Mouse (Mus musculus): ENCODE data around the gene Ddx27. TPM values are rescaled to one million over a fixed set of nuclear protein-coding genes. Genes with fewer than 3 reads are reported as not detected.
A peak's percentile ranks its signal among the peaks of the same experiment; 100 is the strongest.
"Not testable (repeated sequence)": the region's sequence is repeated elsewhere in the genome, so short reads cannot be mapped to it uniquely, and the experiment has no call there.

Gene Ddx27
- 80.0 to 90.5 TPM (median 85.6 TPM) in 3 replicates for total RNA-seq (2017)

DNA sequence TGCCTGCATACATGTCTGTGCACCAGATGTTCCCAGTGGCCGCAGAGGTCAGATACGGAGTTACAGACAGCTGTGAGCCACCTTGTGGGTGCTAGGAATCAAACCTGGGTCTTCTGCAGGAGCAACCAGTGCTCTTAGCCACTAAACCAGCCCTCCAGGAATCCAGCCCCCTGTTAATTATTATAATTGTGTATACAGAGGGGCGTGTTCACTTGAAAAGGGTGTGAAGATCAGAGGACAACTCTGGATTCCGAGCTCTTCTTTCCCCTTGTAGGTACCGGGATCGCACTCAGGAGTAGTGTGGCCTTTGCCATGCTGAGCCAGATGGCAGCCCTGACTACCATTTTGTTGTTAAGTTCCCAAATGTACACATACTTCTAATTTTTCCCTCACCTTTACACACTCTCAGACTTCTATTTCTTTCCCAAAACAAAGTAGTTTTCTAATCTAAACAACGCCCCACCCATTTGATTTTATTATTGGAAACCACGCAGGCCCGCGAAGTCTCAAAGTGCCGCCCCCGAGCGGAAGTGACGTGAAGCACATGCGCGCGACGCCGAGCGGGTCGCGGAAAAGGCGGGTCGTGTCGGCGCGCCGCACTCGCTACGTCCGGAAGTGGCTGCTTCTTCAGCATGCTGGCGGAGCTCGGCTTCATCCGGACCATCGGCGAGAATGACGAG, at the start of gene Ddx27:
Ddx27 (plus strand) TSS at position 492 of the 680 bp plus-strand sequence.
- ATAC-seq (replicated peaks; ENCODE audit: insufficient number of reproducible peaks, low FRiP score, low TSS enrichment, poor library complexity, severe bottlenecking), result peak; percentile 89

DNA sequence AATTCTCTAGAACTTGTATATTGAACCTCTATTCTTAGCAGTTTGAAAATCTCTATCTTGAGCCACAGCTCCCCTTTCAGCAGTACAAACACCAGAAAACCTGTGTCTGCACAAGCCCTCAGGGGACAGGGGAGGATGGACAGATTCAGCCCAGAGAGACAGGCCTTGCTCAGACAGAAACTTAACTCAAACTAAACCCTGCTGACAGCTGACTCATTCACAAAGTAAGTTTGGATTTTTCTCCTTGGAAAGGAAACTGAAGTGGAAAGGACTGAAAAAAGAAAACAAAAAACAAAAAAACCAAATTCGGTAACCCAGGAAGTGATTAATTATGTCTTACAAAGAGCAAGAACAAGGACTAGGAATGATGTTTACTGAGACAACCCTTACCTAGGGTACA, 41.8 kb upstream of the Ddx27 start:
- ATAC-seq (replicated peaks; ENCODE audit: insufficient number of reproducible peaks, low FRiP score, low TSS enrichment, poor library complexity, severe bottlenecking), result no peak

DNA sequence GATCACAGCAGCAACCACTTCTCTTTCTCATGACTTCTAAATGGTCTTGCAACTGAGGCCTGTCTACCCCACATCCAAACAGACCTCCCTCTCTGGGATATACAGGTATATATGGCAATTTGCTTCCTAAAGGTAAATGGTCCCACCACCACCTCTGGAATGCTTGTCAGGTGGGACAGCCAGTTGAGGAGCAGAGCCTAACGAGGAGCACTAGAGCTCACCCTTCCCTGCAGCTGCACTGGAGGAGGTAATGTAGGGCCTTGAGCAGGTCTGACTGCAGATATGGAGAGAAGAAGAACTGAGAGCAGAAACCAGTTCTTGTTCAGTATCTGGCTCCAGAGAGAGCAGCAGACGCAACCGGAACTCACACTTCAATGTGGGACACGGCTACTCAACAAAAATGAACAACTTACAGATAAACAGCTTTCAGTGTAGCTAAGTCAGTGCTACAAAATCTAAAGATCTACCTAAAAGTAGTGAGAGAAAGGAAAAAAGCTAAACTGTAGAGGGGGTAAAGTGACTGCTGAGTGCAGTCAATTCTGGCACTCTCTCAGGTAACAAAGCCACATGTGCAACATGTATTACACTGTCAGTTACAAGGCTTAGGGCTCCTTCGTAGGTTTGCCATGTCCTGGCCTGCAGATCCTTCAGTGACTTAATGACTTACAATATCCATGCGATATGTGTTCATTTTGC, 40.7 kb upstream of the Ddx27 start:
- ATAC-seq (replicated peaks; ENCODE audit: insufficient number of reproducible peaks, low FRiP score, low TSS enrichment, poor library complexity, severe bottlenecking), result 0 out of 2 replicates have a peak, but pooled peaks have one; percentile 20

DNA sequence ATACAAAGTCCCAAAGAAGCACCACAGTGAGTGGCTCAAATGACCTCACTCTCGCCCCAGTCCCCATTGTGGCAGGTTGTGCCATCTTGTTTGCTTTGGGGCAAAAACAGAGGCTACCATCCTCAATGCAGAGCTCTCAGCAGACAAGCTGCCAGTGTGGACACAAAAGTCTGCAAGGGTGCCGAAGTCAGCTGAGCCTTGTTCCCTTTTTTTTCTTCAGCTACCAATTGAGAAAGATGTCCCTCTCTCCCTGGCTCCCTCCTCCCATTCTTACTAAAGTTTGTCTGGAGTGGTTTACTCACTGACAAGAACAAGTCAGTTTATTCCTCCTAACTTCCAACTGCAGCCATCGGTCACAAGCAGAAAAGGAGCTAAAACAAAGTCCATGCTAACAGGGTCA, 38.6 kb upstream of the Ddx27 start:
- ATAC-seq (replicated peaks; ENCODE audit: insufficient number of reproducible peaks, low FRiP score, low TSS enrichment, poor library complexity, severe bottlenecking), result peak; percentile 79

DNA sequence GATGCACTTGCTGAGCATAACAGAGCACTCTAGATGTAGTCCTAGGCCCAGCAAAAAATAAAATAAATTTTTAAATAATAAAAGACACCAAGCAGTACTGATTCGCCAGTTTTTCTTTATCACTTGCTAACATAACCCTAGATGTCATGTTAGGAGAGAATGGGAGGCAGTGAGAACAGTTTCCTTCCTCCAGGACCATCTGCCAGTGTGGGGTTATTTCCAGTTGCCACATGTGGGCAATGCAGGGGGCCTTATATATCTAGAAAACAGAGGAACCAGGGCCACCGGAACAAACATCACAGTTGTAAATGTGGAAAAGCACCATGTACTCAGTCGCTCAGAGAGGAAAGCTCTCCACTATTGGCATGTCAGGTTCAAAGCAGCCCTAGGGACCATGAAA, 37.5 kb upstream of the Ddx27 start:
- ATAC-seq (replicated peaks; ENCODE audit: insufficient number of reproducible peaks, low FRiP score, low TSS enrichment, poor library complexity, severe bottlenecking), result no peak

DNA sequence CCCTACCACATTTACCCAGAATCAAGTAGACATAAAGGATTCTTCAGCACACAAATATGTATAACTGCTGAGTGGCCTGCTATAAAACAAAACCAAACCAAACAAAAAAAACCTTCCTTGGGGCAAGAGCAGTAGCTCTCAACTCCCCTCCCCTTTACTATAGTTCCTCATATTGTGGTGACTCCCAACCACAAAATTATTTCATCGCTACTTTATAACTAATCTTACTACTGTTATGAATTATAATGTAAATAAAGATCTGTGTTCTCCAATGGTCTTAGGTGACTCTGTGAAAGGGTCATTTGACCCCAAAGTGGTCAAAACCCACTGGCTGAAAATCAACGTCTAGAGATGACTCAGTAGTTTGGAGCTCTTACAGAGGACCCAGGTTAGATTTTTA, 34.8 kb upstream of the Ddx27 start:
- ATAC-seq (replicated peaks; ENCODE audit: insufficient number of reproducible peaks, low FRiP score, low TSS enrichment, poor library complexity, severe bottlenecking), result peak; percentile 72

DNA sequence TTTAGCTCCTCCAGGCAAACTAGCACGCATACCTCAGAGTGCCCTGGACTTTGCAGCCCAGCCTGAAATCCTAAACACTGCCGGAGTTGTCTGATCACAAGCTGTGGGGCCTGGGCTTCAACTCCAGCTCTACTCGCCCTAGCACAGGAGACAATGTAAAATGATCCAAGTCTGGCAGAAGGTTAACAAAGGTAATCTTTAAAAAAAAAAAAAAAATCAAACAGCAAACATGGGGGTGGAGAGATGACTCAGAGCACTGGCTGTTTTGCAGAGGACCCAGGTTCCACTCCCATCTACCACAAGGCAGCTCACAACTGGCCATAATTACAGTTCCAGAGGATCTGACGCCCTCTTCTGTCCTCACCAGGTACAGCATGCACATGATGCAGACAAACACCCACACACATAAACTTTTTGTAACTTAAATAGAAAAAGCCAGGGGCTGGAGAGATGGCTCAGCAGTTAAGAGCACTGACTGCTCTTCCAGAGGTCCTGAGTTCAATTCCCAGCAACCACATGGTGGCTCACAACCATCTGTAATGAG, 31.6 kb upstream of the Ddx27 start:
- ATAC-seq (replicated peaks; ENCODE audit: insufficient number of reproducible peaks, low FRiP score, low TSS enrichment, poor library complexity, severe bottlenecking), result no peak

DNA sequence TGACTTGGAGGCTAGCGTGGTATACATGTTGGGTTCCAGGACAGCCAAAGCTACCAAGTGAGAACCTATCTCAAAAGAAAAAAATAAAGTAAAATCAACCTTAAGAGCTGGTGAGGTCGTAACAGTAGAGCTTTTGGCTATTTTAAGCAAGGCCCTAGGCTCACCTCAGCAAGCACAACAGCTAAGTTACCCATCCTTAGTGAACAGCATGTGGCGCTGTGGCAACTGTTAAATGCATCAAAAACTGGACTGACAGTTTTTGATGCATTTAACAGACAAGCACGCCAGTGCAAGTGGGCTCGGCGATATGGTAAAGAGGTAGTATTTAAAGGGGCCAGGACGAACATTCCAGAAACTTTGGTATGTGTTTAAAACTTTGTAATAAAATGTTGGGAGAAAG, 24.1 kb upstream of the Ddx27 start:
- no peak for ATAC-seq (replicated peaks; ENCODE audit: insufficient number of reproducible peaks, low FRiP score, low TSS enrichment, poor library complexity, severe bottlenecking)

DNA sequence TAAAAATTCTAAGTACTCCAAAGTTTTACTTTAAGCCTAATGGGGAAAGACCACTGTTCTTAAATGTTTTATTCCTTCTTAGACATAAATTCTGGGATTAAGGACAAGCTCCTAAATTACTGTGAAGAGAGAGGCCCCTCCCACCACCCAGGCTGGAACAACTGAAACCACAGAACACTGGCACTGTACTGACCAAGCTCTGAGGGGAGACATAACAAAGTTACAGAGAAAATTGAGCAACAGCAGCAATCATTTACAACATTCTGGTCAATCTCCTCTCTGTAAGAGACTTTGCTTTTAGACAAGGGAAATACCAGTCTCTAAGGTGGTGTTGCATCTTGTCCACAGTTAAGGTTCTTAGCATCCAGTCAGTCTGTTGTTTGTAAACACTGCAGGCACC, 23.0 kb upstream of the Ddx27 start:
- no peak for ATAC-seq (replicated peaks; ENCODE audit: insufficient number of reproducible peaks, low FRiP score, low TSS enrichment, poor library complexity, severe bottlenecking)

DNA sequence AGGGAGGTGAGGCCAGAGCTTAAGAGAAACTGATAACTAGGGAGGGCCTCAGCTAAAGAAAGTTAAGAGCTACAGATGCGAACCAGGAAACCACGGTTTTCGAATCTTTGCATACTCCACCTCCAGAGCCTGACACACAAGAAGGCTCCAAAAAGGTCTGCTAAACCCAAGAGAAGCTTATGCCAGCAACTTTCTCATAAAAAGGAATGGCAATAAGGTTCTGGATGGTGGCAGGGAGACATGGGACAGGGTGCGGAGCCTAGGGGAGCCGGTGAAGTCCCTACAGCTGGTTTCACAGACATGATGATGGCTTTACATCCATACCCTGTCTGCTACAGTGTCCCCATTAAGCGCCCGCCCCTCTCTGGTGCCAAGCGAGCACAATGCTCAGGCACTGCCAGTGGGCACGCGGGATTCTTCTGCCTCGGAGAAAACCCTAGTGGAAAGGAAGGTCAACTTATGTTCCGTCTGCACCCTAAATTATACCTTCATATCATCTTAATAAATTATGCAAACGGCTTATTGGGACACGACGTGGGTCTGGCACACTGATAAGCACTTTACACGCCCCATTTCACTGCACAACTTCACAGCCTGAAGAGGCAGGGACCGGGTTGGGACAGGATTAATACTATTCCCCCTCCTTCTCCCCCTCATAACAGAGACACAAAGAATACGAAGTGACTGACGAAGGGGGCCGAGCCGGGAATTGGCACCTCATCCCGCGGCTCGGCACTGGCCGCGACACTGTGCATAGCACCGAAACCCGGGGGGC, 19.8 kb upstream of the Ddx27 start:
- ATAC-seq (replicated peaks; ENCODE audit: insufficient number of reproducible peaks, low FRiP score, low TSS enrichment, poor library complexity, severe bottlenecking), result peak; percentile 33; the same call in 1 of the 2 replicates

DNA sequence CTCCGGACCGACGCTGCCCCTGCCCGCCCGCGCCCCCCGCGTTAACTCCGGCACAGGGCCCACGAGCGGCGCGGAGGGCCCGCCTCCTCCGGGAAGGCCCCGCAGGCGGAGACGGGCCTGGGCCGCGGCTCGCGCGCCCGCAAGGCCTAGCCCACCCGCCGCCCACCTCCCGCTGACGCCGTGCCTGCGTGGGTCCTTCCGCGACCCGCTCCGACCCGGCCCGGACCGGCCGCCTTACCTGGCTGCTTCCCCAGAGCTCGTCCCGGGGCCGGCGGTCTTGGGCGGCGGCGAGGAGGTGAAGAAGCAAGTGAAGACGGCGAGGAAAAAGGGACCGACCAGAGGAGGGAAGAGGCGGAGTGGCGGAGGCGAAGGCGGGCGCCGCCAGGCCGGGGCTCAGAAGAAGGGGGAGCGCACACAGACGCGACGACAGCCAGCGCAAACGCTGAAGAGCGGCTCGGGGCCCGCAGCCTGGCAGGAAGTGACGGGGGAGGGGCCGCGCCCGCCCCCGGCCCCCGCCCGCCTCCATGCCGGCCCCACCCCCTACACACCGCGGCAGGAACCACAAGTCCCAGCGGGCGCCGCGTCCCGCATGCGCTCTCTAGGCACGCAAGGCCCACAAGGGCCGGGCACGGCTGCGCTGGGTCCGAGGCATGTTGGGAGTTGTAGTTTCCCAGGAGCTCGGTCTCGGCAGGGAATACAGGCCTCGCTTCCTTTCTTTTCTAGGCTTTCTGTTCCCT, 19.0 kb upstream of the Ddx27 start, which contains the start of gene Stau1:
Stau1 (minus strand) TSS at position 504 of the 737 bp plus-strand sequence.
- ATAC-seq (replicated peaks; ENCODE audit: insufficient number of reproducible peaks, low FRiP score, low TSS enrichment, poor library complexity, severe bottlenecking), result peak; percentile 97

DNA sequence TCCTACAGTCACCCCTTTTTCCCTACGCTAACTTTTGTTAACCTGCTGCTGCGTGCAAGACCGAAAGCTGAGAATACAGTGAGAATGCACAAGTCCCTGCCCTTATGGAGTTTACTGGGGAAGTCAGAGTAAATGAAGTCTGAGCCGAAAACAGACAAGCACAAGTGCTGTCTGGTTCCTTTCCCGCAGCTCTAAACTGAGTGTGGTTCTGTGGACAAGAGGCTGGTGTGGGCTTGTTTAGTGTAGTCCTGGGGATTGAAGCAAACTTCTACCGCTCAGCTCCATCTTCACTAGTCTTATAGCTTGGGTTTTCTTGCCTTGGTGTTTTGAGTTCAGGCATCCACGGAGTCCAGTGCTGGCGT, 18.5 kb upstream of the Ddx27 start:
- ATAC-seq (replicated peaks; ENCODE audit: insufficient number of reproducible peaks, low FRiP score, low TSS enrichment, poor library complexity, severe bottlenecking), result no peak

DNA sequence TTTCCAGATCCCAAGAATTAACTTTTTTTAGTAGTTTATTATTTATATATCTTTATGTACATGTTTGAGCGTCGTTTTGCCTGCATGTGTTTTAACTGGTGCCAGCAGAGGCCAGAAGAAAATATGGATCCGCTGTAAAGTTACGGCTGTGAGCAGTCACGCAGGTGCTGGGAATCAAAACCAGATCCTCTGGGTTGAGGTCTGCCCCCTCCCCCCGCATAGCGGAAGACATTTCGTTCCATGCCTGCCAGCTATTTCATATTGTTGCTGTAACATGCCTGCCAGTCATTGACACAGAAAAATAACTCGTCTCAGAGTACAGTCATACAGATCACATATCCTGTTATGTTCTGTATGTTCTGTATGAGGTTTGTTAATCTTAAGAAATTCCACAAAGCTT, 13.5 kb upstream of the Ddx27 start:
- ATAC-seq (replicated peaks; ENCODE audit: insufficient number of reproducible peaks, low FRiP score, low TSS enrichment, poor library complexity, severe bottlenecking), result no peak

DNA sequence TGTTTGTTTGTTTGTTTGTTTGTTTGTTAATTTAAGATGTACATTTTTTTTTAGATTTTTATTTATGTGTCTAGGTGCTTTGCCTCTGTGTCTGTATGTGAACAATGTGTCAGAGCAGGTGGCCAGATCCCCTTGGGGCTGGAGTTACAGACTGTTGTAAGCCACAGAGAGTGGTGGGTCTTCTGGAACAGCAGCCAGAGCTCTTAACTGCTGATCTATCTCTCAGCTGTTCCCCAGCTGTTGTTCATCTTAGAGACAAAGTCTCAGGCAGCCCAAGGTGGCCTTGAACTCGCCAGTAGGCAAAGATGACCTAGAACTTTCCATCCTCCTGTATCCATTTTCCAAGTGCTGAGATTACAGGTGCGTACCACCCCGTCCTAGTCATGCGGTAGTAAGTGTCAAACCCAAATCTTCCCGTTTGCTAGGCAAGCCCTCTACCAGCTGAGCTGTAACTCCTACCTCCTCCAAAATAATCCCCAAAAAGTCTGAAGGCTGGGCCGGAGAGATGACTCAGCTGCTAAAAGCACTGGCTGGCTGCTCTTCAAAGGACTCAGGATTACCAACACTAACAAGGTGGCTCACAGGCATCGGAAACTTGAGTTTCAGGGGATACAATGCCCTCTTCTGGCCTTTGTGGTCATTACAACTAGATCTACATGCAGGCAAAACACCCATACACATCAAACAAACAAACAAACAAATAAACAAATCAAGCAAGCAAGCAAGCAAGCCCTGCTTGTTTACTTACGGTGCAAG, 10.7 kb upstream of the Ddx27 start:
- ATAC-seq (replicated peaks; ENCODE audit: insufficient number of reproducible peaks, low FRiP score, low TSS enrichment, poor library complexity, severe bottlenecking), result peak; percentile 81

DNA sequence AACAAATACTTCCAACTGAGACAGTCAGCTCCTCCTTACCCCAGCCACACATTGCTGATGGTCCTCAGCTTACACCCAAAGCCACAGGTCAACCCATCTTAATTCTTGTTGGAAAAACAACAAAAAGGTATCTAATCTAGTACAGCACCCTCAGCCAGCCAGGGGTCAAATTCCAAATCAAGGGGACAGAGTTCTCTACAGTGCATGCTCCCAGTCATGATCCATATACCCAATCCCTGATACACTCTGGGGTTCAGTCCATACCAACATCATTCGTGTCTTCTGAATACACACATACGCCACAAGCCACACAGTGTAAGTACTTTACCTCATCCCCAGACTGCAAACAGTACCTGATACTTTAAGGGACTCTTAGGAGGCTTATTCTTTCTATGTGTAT, 8.6 kb upstream of the Ddx27 start:
- no peak for ATAC-seq (replicated peaks; ENCODE audit: insufficient number of reproducible peaks, low FRiP score, low TSS enrichment, poor library complexity, severe bottlenecking)

DNA sequence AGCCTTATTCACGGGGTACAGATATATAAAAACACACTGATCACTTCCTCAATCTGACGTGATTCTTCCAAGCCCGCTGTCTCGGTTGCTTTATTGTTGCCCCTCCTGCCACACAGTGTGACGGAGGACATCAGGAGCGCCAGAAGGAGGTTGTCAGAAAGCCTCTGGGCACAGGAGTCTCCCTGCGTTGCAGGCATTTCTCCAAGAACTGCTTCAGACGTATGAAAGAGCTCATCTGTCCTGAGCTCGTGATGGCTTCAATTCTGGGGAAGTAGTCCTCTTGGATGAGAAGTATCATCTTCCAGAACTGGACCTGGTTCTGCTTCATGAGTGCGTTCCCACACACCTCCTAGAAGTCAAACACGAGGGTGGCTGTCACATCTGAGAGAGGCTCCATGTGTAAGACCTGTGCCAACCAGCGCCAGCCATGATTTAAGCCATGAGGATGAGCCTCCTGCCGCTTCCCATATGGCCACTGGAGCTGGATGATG, 7.9 kb upstream of the Ddx27 start:
- ATAC-seq (replicated peaks; ENCODE audit: insufficient number of reproducible peaks, low FRiP score, low TSS enrichment, poor library complexity, severe bottlenecking), result peak; percentile 27

DNA sequence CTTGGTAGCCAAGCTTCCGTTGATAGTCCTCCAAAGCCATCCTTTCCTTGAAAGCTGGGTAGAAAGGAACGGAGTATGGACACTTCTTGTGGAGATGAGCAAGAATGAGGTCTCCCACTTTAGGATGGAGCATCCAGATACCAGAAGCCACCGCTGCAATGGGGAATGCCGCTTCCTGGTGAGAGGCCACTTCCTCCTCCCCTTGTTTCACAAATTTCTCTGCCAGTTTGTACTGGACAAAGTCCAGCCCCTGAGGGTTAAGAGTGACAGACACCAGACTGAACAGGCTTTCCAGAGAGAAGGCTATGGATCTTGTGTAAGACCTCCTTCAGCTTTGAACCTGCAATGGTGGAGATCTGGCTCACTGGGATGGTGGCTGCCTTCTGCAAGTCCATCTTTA, 7.4 kb upstream of the Ddx27 start:
- ATAC-seq (replicated peaks; ENCODE audit: insufficient number of reproducible peaks, low FRiP score, low TSS enrichment, poor library complexity, severe bottlenecking), result not testable (repeated sequence)

DNA sequence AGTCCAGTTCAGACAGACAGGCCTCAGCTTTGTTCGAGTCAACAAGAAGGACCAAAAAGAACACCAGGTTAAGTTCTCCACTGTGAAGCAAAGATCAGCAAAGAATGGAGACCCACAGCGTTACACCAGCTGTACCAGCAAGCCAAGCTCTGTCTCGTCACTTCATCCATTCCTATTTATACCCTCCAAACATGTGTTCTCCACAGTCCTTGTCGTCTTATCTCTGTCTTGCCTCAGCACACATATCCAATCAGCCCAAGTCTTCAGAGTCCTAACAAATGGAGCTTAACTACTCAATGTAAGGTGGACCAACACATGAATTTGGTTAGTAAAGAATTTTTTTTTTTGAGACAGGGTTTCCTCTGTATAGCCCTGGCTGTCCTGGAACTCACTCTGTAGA, 5.5 kb upstream of the Ddx27 start:
- no peak for ATAC-seq (replicated peaks; ENCODE audit: insufficient number of reproducible peaks, low FRiP score, low TSS enrichment, poor library complexity, severe bottlenecking)

Measured in monocyte, adult 5-6 weeks (primary cell).